Mouse (Mus musculus): ENCODE results near the gene Samd4b.

DNA sequence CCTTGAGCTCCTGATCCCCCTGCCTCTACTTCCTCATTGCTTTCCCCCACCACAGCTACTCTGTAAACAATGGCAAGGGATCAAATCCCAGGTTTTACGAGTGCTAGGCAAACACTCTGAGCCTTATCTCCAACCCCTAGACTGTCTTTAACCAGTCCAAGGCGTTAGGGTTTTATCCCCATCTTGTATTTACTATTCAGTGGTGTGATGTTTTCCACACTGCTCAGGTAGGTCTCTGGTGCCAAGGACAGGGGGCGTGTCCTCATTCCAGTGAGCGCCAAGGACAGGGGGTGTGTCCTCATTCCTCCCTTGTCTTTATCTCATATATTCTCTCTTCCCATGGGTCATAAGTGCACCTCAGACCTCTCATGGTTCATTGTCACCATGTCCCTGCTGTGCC lies 57.4 kb downstream of the Samd4b start, which contains the start of gene Sycn:
- no peak for TF ChIP-seq CTCF (IDR thresholded peaks at IDR 0.05; ENCODE audit: borderline replicate concordance, extremely low read depth, insufficient read depth, insufficient read length)
- no peak for TF ChIP-seq POLR2A (IDR thresholded peaks at IDR 0.05; ENCODE audit: borderline replicate concordance, extremely low read depth, insufficient read depth, insufficient read length, poor library complexity, severe bottlenecking)

All from brain, embryonic 14.5 days (tissue).